11 mouse cellular contexts compared by ENCODE assay signal in genomic region chr2:170856085-170856484, GRCm38 (mm10).
A peak's percentile ranks its signal among the peaks of the same experiment; 100 is the strongest.
DNase-seq lines count a peak whose midpoint lies in the region; ATAC-seq lines count a peak whose summit lies in the region.
"Had no signal": no experiment of that assay in that cellular context is flagged by ENCODE, and none has a peak within 500 bp of the region (broad histone marks: within the 10 kb centered on the region; RNA-seq: fewer than 3 reads in every experiment).

No protein-coding gene starts in this region.

- H3K4me2 ChIP-seq in forebrain, embryonic 15.5 days (replicated peaks), result no peak overlapping the region
- no peak overlapping the region for H3K4me2 ChIP-seq in forebrain, embryonic 12.5 days
- no peak overlapping the region for H3K4me2 ChIP-seq in stomach, embryonic 16.5 days (ENCODE audit: low read depth, low read length)
- H3K4me2 ChIP-seq: liver, embryonic 12.5 days had no signal

- H3K27ac ChIP-seq in forebrain, embryonic 15.5 days (replicated peaks), result peak overlapping the region; percentile 66
- no peak overlapping the region for H3K27ac ChIP-seq in forebrain, embryonic 12.5 days
- H3K27ac ChIP-seq in stomach, embryonic 16.5 days (ENCODE audit: low read length), result peak overlapping the region; percentile 86
- H3K27ac ChIP-seq: liver, embryonic 12.5 days had no signal

- H3K4me3 ChIP-seq in forebrain, embryonic 15.5 days, result no peak overlapping the region
- no peak overlapping the region for H3K4me3 ChIP-seq in forebrain, embryonic 12.5 days (replicated peaks)
- H3K4me3 ChIP-seq in stomach, embryonic 16.5 days (replicated peaks; ENCODE audit: low read length), result no peak overlapping the region
- H3K4me3 ChIP-seq: erythroblast, embryonic 14.5 days; liver, embryonic 12.5 days had no signal

- 0 out of 2 replicates have a peak, but pooled peaks have one; percentile 16 for ATAC-seq in forebrain, embryonic 15.5 days (replicated peaks)
- ATAC-seq in forebrain, embryonic 12.5 days (ENCODE audit: low FRiP score), result no peak
- peak; percentile 70 for ATAC-seq in stomach, embryonic 16.5 days (ENCODE audit: insufficient read depth, low FRiP score)
- ATAC-seq: liver, embryonic 12.5 days had no signal

- peak; percentile 27 for DNase-seq in ovary, postnatal 14 days (ENCODE audit: low spot score)
- no peak for DNase-seq in ovary, adult 18-20 months (ENCODE audit: low spot score)
- DNase-seq in kidney, postnatal 4 days, result peak; percentile 34 to 53
- DNase-seq in thymus, postnatal 10 days (ENCODE audit: low spot score in 2 of 2), result no peak
- DNase-seq in embryo, embryonic 10.5 days (ENCODE audit: low spot score), result no peak
- DNase-seq: adrenal gland, adult 2 months had no signal

- no peaks in the 10 kb centered on the region for H3K27me3 ChIP-seq in forebrain, embryonic 15.5 days
- peaks cover 6% of the 10 kb centered on the region; the same call in 1 of the 2 replicates for H3K27me3 ChIP-seq in forebrain, embryonic 12.5 days
- no peaks in the 10 kb centered on the region for H3K27me3 ChIP-seq in stomach, embryonic 16.5 days (ENCODE audit: control insufficient read depth, insufficient read depth, low read length)
- H3K27me3 ChIP-seq: liver, embryonic 12.5 days had no signal

- peaks cover 22% of the 10 kb centered on the region for H3K4me1 ChIP-seq in forebrain, embryonic 15.5 days
- H3K4me1 ChIP-seq in forebrain, embryonic 12.5 days, result peaks cover 22% of the 10 kb centered on the region
- H3K4me1 ChIP-seq in stomach, embryonic 16.5 days (ENCODE audit: control insufficient read depth, insufficient read depth, low read length), result peaks cover 6% of the 10 kb centered on the region; the same call in 1 of the 2 replicates
- H3K4me1 ChIP-seq: liver, embryonic 12.5 days had no signal

- 62% methylated on average over 5 of the region's 5 CpGs for WGBS in forebrain, embryonic 15.5 days
- WGBS in forebrain, embryonic 12.5 days, result 87% methylated on average over 5 of the region's 5 CpGs
- 38% methylated on average over 5 of the region's 5 CpGs for WGBS in stomach, embryonic 16.5 days

- H3K36me3 ChIP-seq in forebrain, embryonic 15.5 days, result no peaks in the 10 kb centered on the region
- H3K36me3 ChIP-seq in forebrain, embryonic 12.5 days (replicated peaks), result no peaks in the 10 kb centered on the region
- no peaks in the 10 kb centered on the region for H3K36me3 ChIP-seq in stomach, embryonic 16.5 days (ENCODE audit: control insufficient read depth, insufficient read depth, low read length)
- H3K36me3 ChIP-seq: liver, embryonic 12.5 days had no signal

- no peaks in the 10 kb centered on the region for H3K9me3 ChIP-seq in forebrain, embryonic 15.5 days
- H3K9me3 ChIP-seq in forebrain, embryonic 12.5 days, result no peaks in the 10 kb centered on the region
- no peaks in the 10 kb centered on the region for H3K9me3 ChIP-seq in stomach, embryonic 16.5 days (replicated peaks; ENCODE audit: control insufficient read depth, low read length)
- H3K9me3 ChIP-seq: liver, embryonic 12.5 days had no signal

- no peak overlapping the region for H3K9ac ChIP-seq in forebrain, embryonic 15.5 days (replicated peaks)
- no peak overlapping the region for H3K9ac ChIP-seq in forebrain, embryonic 12.5 days
- no peak overlapping the region for H3K9ac ChIP-seq in stomach, embryonic 16.5 days (ENCODE audit: low read length)
- H3K9ac ChIP-seq: liver, embryonic 12.5 days had no signal

Comparison
In these comparisons a context has a peak if more than half of its experiments do, and no peak if none do; other contexts are left out.
1. DNase-seq: peak in ovary, postnatal 14 days (single experiment) and kidney, postnatal 4 days (2 of 2); none in ovary, adult 18-20 months (single experiment), thymus, postnatal 10 days (0 of 2) and embryo, embryonic 10.5 days (single experiment).